ENCODE assay signal across 8 mouse cellular contexts in the genomic region with DNA sequence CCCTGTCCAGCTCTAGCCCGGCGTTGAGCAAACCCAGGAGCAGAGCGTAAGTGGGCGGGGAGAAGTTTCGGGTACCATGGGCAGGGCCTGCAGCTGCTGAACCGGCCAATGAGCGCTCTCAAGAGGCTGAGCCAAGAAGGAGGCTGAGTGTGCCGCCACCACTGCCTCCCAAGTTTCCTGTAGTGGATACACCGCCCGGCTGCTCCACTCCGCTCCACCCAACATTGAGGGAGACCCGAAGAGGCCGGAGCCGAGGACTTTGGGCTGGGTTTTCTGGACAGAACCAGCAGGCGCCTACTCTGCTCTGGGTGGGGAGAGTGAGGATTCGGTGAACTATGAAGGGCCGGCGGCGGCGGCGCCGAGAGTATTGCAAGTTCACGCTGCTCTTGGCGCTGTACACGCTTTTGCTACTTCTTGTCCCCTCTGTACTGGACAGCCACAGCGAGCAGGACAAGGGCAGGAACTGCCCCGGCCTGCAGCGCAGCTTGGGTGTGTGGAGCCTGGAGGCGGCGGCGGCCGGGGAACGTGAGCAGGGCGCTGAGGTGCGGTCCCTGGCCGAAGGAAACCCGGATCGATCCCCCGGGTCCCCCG. TPM values are rescaled to one million over a fixed set of nuclear protein-coding genes. Genes with fewer than 3 reads are reported as not detected.
DNase-seq lines count a peak whose midpoint lies in the region; ATAC-seq and TF ChIP-seq lines count a peak whose summit lies in the region.

A gene (plus strand): TSS at position 180 of the 591 bp plus-strand sequence.

- TF ChIP-seq EP300 in heart, adult 2 months (IDR thresholded peaks at IDR 0.05; ENCODE audit: insufficient read depth, low read depth, low read length) = 0 out of 2 replicates have a peak, but pooled peaks have one; percentile 29

- H3K27me3 ChIP-seq in embryonic facial prominence, embryonic 13.5 days = peaks cover 19% of the 10 kb centered on the region
- H3K27me3 ChIP-seq in heart, adult 2 months (ENCODE audit: control insufficient read depth, insufficient read depth, low read length) = no peaks in the 10 kb centered on the region
- H3K27me3 ChIP-seq in limb, embryonic 12.5 days = peaks cover 25% of the 10 kb centered on the region
- H3K27me3 ChIP-seq in midbrain, embryonic 11.5 days (ENCODE audit: control insufficient read depth, insufficient read depth, low read length) = peaks cover 9% of the 10 kb centered on the region

- H3K79me2 ChIP-seq in heart, adult 2 months (replicated peaks; ENCODE audit: control insufficient read depth, insufficient read depth, low read length) = no peaks in the 10 kb centered on the region

- no peak within 1 kb of the TSS for H3K27ac ChIP-seq in embryonic facial prominence, embryonic 13.5 days
- peak within 1 kb of the TSS; percentile 60 for H3K27ac ChIP-seq in heart, adult 2 months
- no peak within 1 kb of the TSS for H3K27ac ChIP-seq in limb, embryonic 12.5 days
- H3K27ac ChIP-seq in midbrain, embryonic 11.5 days (ENCODE audit: low read depth, low read length) = no peak within 1 kb of the TSS

- no peaks in the 10 kb centered on the region; the same call in 1 of the 2 replicates for H3K4me1 ChIP-seq in embryonic facial prominence, embryonic 13.5 days
- no peaks in the 10 kb centered on the region; the same call in 1 of the 2 replicates for H3K4me1 ChIP-seq in heart, adult 2 months (ENCODE audit: control insufficient read depth, insufficient read depth, low read length)
- no peaks in the 10 kb centered on the region for H3K4me1 ChIP-seq in limb, embryonic 12.5 days (replicated peaks)
- H3K4me1 ChIP-seq in midbrain, embryonic 11.5 days (ENCODE audit: control insufficient read depth, insufficient read depth, low read length) = no peaks in the 10 kb centered on the region

- DNase-seq in layer of hippocampus, adult 11-12 months (ENCODE audit: low spot score) = peak; percentile 25
- no peak for DNase-seq in layer of hippocampus, adult 9-10 months (ENCODE audit: low spot score)
- peak; percentile 83 to 88 for DNase-seq in heart, adult 2 months
- peak; percentile 75 for DNase-seq in kidney, adult 11 months
- DNase-seq in midbrain, embryonic 11.5 days (ENCODE audit: low spot score, missing footprints) = peak; percentile 92
- peak; percentile 16 to 61 for DNase-seq in spleen, postnatal 4 days (ENCODE audit: low spot score in 2 of 2)

- H3K4me2 ChIP-seq in embryonic facial prominence, embryonic 13.5 days = peak within 1 kb of the TSS; percentile 70
- peak within 1 kb of the TSS; percentile 67 for H3K4me2 ChIP-seq in limb, embryonic 12.5 days
- H3K4me2 ChIP-seq in midbrain, embryonic 11.5 days = peak within 1 kb of the TSS; percentile 57

- H3K9me3 ChIP-seq in embryonic facial prominence, embryonic 13.5 days = no peaks in the 10 kb centered on the region
- no peaks in the 10 kb centered on the region for H3K9me3 ChIP-seq in limb, embryonic 12.5 days
- H3K9me3 ChIP-seq in midbrain, embryonic 11.5 days (ENCODE audit: control insufficient read depth, low read length) = no peaks in the 10 kb centered on the region

- WGBS in embryonic facial prominence, embryonic 13.5 days = 24% methylated on average over 40 of the region's 40 CpGs
- 13% methylated on average over 40 of the region's 40 CpGs for WGBS in heart, adult 2 months
- 18% methylated on average over 40 of the region's 40 CpGs for WGBS in limb, embryonic 12.5 days
- WGBS in midbrain, embryonic 11.5 days = 17% methylated on average over 39 of the region's 40 CpGs

- no peak; the same call in 1 of the 2 replicates for TF ChIP-seq CTCF in heart, adult 2 months (IDR thresholded peaks at IDR 0.05)

- peak; percentile 79 for TF ChIP-seq POLR2A in heart, adult 2 months (IDR thresholded peaks at IDR 0.05; ENCODE audit: insufficient read depth, low read depth, low read length)

- 0 out of 2 replicates have a peak within 1 kb of the TSS, but pooled peaks have one; percentile 49 for H3K9ac ChIP-seq in embryonic facial prominence, embryonic 13.5 days
- peak within 1 kb of the TSS; percentile 72 for H3K9ac ChIP-seq in heart, adult 2 months (ENCODE audit: low read depth, low read length)
- H3K9ac ChIP-seq in limb, embryonic 12.5 days (replicated peaks) = 0 out of 2 replicates have a peak within 1 kb of the TSS, but pooled peaks have one; percentile 23
- peak within 1 kb of the TSS; percentile 27; the same call in 1 of the 2 replicates for H3K9ac ChIP-seq in midbrain, embryonic 11.5 days (ENCODE audit: low read length)

- peak within 1 kb of the TSS; percentile 46 for H3K4me3 ChIP-seq in embryonic facial prominence, embryonic 13.5 days
- peak within 1 kb of the TSS; percentile 60 for H3K4me3 ChIP-seq in heart, adult 2 months
- H3K4me3 ChIP-seq in limb, embryonic 12.5 days (replicated peaks) = peak within 1 kb of the TSS; percentile 44
- peak within 1 kb of the TSS; percentile 32 for H3K4me3 ChIP-seq in midbrain, embryonic 11.5 days (ENCODE audit: low read depth, low read length)

- peak; percentile 90 for ATAC-seq in embryonic facial prominence, embryonic 13.5 days (ENCODE audit: insufficient number of reproducible peaks, insufficient read depth, low FRiP score, low TSS enrichment, low read depth)
- peak; percentile 94 for ATAC-seq in limb, embryonic 12.5 days (ENCODE audit: insufficient number of reproducible peaks, insufficient read depth, low FRiP score, low TSS enrichment, low read depth)
- peak; percentile 95 for ATAC-seq in midbrain, embryonic 11.5 days (ENCODE audit: low FRiP score)

- H3K36me3 ChIP-seq in embryonic facial prominence, embryonic 13.5 days = no peaks in the 10 kb centered on the region
- no peaks in the 10 kb centered on the region; the same call in 1 of the 2 replicates for H3K36me3 ChIP-seq in heart, adult 2 months (ENCODE audit: control insufficient read depth, insufficient read depth, low read length)
- no peaks in the 10 kb centered on the region for H3K36me3 ChIP-seq in limb, embryonic 12.5 days
- H3K36me3 ChIP-seq in midbrain, embryonic 11.5 days (ENCODE audit: control insufficient read depth, insufficient read depth, low read length) = no peaks in the 10 kb centered on the region

- intact Hi-C loops in heart, adult 2 months (cut with DNase I) = loop anchor here (2.0 kb wide), 1 partner anchor 99 kb away; no protein-coding TSS in a partner anchor

RNA-seq across cellular contexts. Expression of the gene that starts here (rescaled TPM):
- polyA plus RNA-seq in embryonic facial prominence, embryonic 13.5 days (2015; fragmentation: Nextera tagmentation; extraction: Ambion mirVana) = 2.1 and 2.6 TPM in 2 replicates
- 1 to 10 TPM; 3.0 to 3.1 TPM for total RNA-seq in heart, adult 2 months (2021)
- polyA plus RNA-seq in heart, adult 2 months (2012; rRNA removed) = 3.3 and 3.7 TPM in 2 replicates
- polyA plus RNA-seq in limb, embryonic 12.5 days (2016; fragmentation: Nextera tagmentation; extraction: Ambion mirVana) = 1.7 and 2.3 TPM in 2 replicates
- 2.3 and 2.8 TPM in 2 replicates for polyA plus RNA-seq in midbrain, embryonic 11.5 days (2014; fragmentation: Nextera tagmentation; extraction: Ambion mirVana)
